Mouse (Mus musculus) frontal cortex, postnatal 25 days (tissue): ENCODE measurements around the gene Col25a1.

ENCODE experiments used
- DNase-seq, 2 experiments: peaks; one replicate each; pipeline ENCODE4 v3.0.0; 2022; ENCODE audit warnings: low spot score in 2 of 2

Col25a1 gene

GRCm38 (mm10) chr3:130449864-130450263 is 318.6 kb downstream of the Col25a1 start:
- DNase-seq: no peak

GRCm38 (mm10) chr3:130465371-130465770 is 334.1 kb downstream of the Col25a1 start:
- DNase-seq: no peak

- DNase-seq: no peak
Measured at GRCm38 (mm10) chr3:130473211-130473768, 342.0 kb downstream of the Col25a1 start.

- DNase-seq: no peak
Measured at GRCm38 (mm10) chr3:130473970-130474369, 342.7 kb downstream of the Col25a1 start.

- no peak for DNase-seq
Measured at GRCm38 (mm10) chr3:130482513-130482912, 351.2 kb downstream of the Col25a1 start.

- no peak for DNase-seq
Measured at GRCm38 (mm10) chr3:130488839-130489238, 357.5 kb downstream of the Col25a1 start.

- DNase-seq: no peak
Measured at GRCm38 (mm10) chr3:130494192-130494591, 362.9 kb downstream of the Col25a1 start.

GRCm38 (mm10) chr3:130494665-130495396 is 363.5 kb downstream of the Col25a1 start:
- no peak for DNase-seq

- no peak for DNase-seq
Measured at GRCm38 (mm10) chr3:130497036-130497435, 365.7 kb downstream of the Col25a1 start.

GRCm38 (mm10) chr3:130501713-130502112 is 370.4 kb downstream of the Col25a1 start:
- DNase-seq: no peak

- DNase-seq: no peak
Measured at GRCm38 (mm10) chr3:130508330-130508729, 377.0 kb downstream of the Col25a1 start.

- no peak for DNase-seq
Measured at GRCm38 (mm10) chr3:130518457-130518879, 387.2 kb downstream of the Col25a1 start.

GRCm38 (mm10) chr3:130521834-130522476 is 390.7 kb downstream of the Col25a1 start:
- DNase-seq: no peak

GRCm38 (mm10) chr3:130523019-130523418 is 391.7 kb downstream of the Col25a1 start:
- no peak for DNase-seq

- DNase-seq: no peak
Measured at GRCm38 (mm10) chr3:130524367-130525137, 393.3 kb downstream of the Col25a1 start.

- DNase-seq: no peak
Measured at GRCm38 (mm10) chr3:130535021-130535420, 403.7 kb downstream of the Col25a1 start.

GRCm38 (mm10) chr3:130541541-130541940 is 410.2 kb downstream of the Col25a1 start:
- no peak for DNase-seq

GRCm38 (mm10) chr3:130545995-130546394 is 414.7 kb downstream of the Col25a1 start:
- DNase-seq: no peak

- DNase-seq: no peak
Measured at GRCm38 (mm10) chr3:130549066-130549465, 417.8 kb downstream of the Col25a1 start.

- no peak for DNase-seq
Measured at GRCm38 (mm10) chr3:130556263-130556662, 425.0 kb downstream of the Col25a1 start.

GRCm38 (mm10) chr3:130565586-130565985 is 434.3 kb downstream of the Col25a1 start:
- DNase-seq: no peak
